8 mouse cellular contexts compared by ENCODE assay signal in genomic region chr5:120649374-120649933, GRCm38 (mm10). TPM values are rescaled to one million over a fixed set of nuclear protein-coding genes. Genes with fewer than 3 reads are reported as not detected.
DNase-seq lines count a peak whose midpoint lies in the region; ATAC-seq and TF ChIP-seq lines count a peak whose summit lies in the region.

No protein-coding gene starts in this region.

- H3K9me3 ChIP-seq in hindbrain, embryonic 14.5 days (ENCODE audit: control insufficient read depth, low read length) = no peaks in the 10 kb centered on the region
- H3K9me3 ChIP-seq in midbrain, embryonic 14.5 days (ENCODE audit: control insufficient read depth, low read length) = no peaks in the 10 kb centered on the region

- H3K27me3 ChIP-seq in hindbrain, embryonic 14.5 days (ENCODE audit: control insufficient read depth, insufficient read depth, low read length) = peaks cover 46% of the 10 kb centered on the region
- H3K27me3 ChIP-seq in midbrain, embryonic 14.5 days (ENCODE audit: control insufficient read depth, insufficient read depth, low read length) = peaks cover 28% of the 10 kb centered on the region

- no peak for TF ChIP-seq CTCF in gastrocnemius, adult 2 months (IDR thresholded peaks at IDR 0.05)

- H3K4me3 ChIP-seq in gastrocnemius, adult 2 months = peak overlapping the region; percentile 68
- H3K4me3 ChIP-seq in hindbrain, embryonic 14.5 days (replicated peaks; ENCODE audit: low read length) = peak overlapping the region; percentile 19; the same call in 1 of the 2 replicates
- peak overlapping the region; percentile 18 for H3K4me3 ChIP-seq in midbrain, embryonic 14.5 days (replicated peaks; ENCODE audit: low read depth, low read length)

- no peaks in the 10 kb centered on the region for H3K36me3 ChIP-seq in hindbrain, embryonic 14.5 days (replicated peaks; ENCODE audit: control insufficient read depth, insufficient read depth)
- H3K36me3 ChIP-seq in midbrain, embryonic 14.5 days (ENCODE audit: control insufficient read depth, insufficient read depth, low read length) = no peaks in the 10 kb centered on the region

- 0 out of 2 replicates have a peak, but pooled peaks cover 4% of the 10 kb centered on the region for H3K4me1 ChIP-seq in hindbrain, embryonic 14.5 days (replicated peaks; ENCODE audit: control insufficient read depth, insufficient read depth, low read length)
- peaks cover 7% of the 10 kb centered on the region; the same call in 1 of the 2 replicates for H3K4me1 ChIP-seq in midbrain, embryonic 14.5 days (ENCODE audit: control insufficient read depth, insufficient read depth, low read length)

- DNase-seq in gastrocnemius, adult 2 months = no peak
- no peak for DNase-seq in gastrocnemius, postnatal 25 days
- peak; percentile 40 for DNase-seq in right cerebral cortex, adult 2 months (ENCODE audit: low spot score in 2 of 2)
- DNase-seq in right cerebral cortex, postnatal 25 days = no peak
- DNase-seq in hindbrain, embryonic 14.5 days (ENCODE audit: low spot score) = no peak
- peak; percentile 37 for DNase-seq in midbrain, embryonic 14.5 days
- no peak for DNase-seq in MN1 (ENCODE audit: low spot score)
- no peak for DNase-seq in urinary bladder, postnatal 4 days (ENCODE audit: low spot score in 2 of 2)

- 4% methylated on average over 20 of the region's 21 CpGs for whole genome bisulfite sequencing in hindbrain, embryonic 14.5 days
- WGBS in midbrain, embryonic 14.5 days = 3% methylated on average over 21 of the region's 21 CpGs

- intact Hi-C loops in gastrocnemius, adult 2 months (cut with DNase I) = no loop called here

- no peak overlapping the region for H3K9ac ChIP-seq in hindbrain, embryonic 14.5 days
- no peak overlapping the region for H3K9ac ChIP-seq in midbrain, embryonic 14.5 days (replicated peaks; ENCODE audit: low read length)

- H3K27ac ChIP-seq in gastrocnemius, adult 2 months = no peak overlapping the region
- no peak overlapping the region for H3K27ac ChIP-seq in hindbrain, embryonic 14.5 days
- no peak overlapping the region for H3K27ac ChIP-seq in midbrain, embryonic 14.5 days (replicated peaks; ENCODE audit: low read depth, low read length)

- H3K4me2 ChIP-seq in hindbrain, embryonic 14.5 days (replicated peaks) = peak overlapping the region; percentile 35
- H3K4me2 ChIP-seq in midbrain, embryonic 14.5 days (ENCODE audit: low read length) = peak overlapping the region; percentile 44

- ATAC-seq in hindbrain, embryonic 14.5 days (ENCODE audit: low FRiP score) = no peak
- ATAC-seq in midbrain, embryonic 14.5 days (ENCODE audit: low FRiP score, low TSS enrichment) = no peak

RNA-seq across cellular contexts. Expression of gene Rasal1, which starts 0.8 kb away (rescaled TPM):
- total RNA-seq in gastrocnemius, adult 2 months (2021) = not detected
- total RNA-seq in gastrocnemius, postnatal 25 days (2021) = not detected
- polyA plus RNA-seq in hindbrain, embryonic 14.5 days (2014; fragmentation: Nextera tagmentation; extraction: Ambion mirVana) = 0.31 and 0.74 TPM in 2 replicates
- 0.84 and 1.3 TPM in 2 replicates for polyA plus RNA-seq in midbrain, embryonic 14.5 days (2014; fragmentation: Nextera tagmentation; extraction: Ambion mirVana)

RNA-seq across cellular contexts. Expression of gene Cfap73, which starts 15.4 kb away (rescaled TPM):
- total RNA-seq in gastrocnemius, adult 2 months (2021) = not detected
- total RNA-seq in gastrocnemius, postnatal 25 days (2021) = not detected
- polyA plus RNA-seq in hindbrain, embryonic 14.5 days (2014; fragmentation: Nextera tagmentation; extraction: Ambion mirVana) = 0.53 and 1.1 TPM in 2 replicates
- polyA plus RNA-seq in midbrain, embryonic 14.5 days (2014; fragmentation: Nextera tagmentation; extraction: Ambion mirVana) = 0.32 TPM in 1 of 2 replicates, not detected in the other

RNA-seq across cellular contexts. Expression of gene Ddx54, which starts 36.9 kb away (rescaled TPM):
- total RNA-seq in gastrocnemius, adult 2 months (2021) = 10 to 100 TPM; 16.9 to 17.7 TPM
- total RNA-seq in gastrocnemius, postnatal 25 days (2021) = 10 to 100 TPM; 15.7 to 17.1 TPM
- 27.8 and 29.8 TPM in 2 replicates for polyA plus RNA-seq in hindbrain, embryonic 14.5 days (2014; fragmentation: Nextera tagmentation; extraction: Ambion mirVana)
- polyA plus RNA-seq in midbrain, embryonic 14.5 days (2014; fragmentation: Nextera tagmentation; extraction: Ambion mirVana) = 29.4 and 31.9 TPM in 2 replicates

RNA-seq across cellular contexts. Expression of gene Rita1, which starts 37.1 kb away (rescaled TPM):
- 1 to 10 TPM; 4.9 to 6.6 TPM for total RNA-seq in gastrocnemius, adult 2 months (2021)
- total RNA-seq in gastrocnemius, postnatal 25 days (2021) = 1 to 10 TPM; 4.8 to 6.3 TPM
- 20.1 and 20.6 TPM in 2 replicates for polyA plus RNA-seq in hindbrain, embryonic 14.5 days (2014; fragmentation: Nextera tagmentation; extraction: Ambion mirVana)
- 20.6 and 25.5 TPM in 2 replicates for polyA plus RNA-seq in midbrain, embryonic 14.5 days (2014; fragmentation: Nextera tagmentation; extraction: Ambion mirVana)

Comparison
In these comparisons a context has a peak if more than half of its experiments do, and no peak if none do; other contexts are left out.
1. DNase-seq: peak in right cerebral cortex, adult 2 months (2 of 2) and midbrain, embryonic 14.5 days (single experiment); none in gastrocnemius, adult 2 months (single experiment), gastrocnemius, postnatal 25 days (single experiment), right cerebral cortex, postnatal 25 days (single experiment), hindbrain, embryonic 14.5 days (single experiment), MN1 (single experiment) and urinary bladder, postnatal 4 days (0 of 2).
2. H3K4me3 ChIP-seq: peak in every context shown above with its lines; median percentile 68 in gastrocnemius, adult 2 months; 19 in hindbrain, embryonic 14.5 days; 18 in midbrain, embryonic 14.5 days.